Mouse (Mus musculus) myocyte (in vitro differentiated cells): Measurements from ENCODE around the gene Grb14.

Experiments used
- CEBPB ChIP-seq: IDR thresholded peaks from 2 replicates; pipeline ENCODE4 v1.6.1; 2011; ENCODE audit warnings: mild to moderate bottlenecking, moderate library complexity; ENCODE audit not compliant: poor library complexity, insufficient read depth, severe bottlenecking
- E2F4 ChIP-seq: IDR thresholded peaks from one replicate; pipeline ENCODE4 v1.6.1; 2011; ENCODE audit warnings: mild to moderate bottlenecking, control low read depth, moderate library complexity; ENCODE audit not compliant: insufficient read depth
- MAX ChIP-seq: IDR thresholded peaks from one replicate; pipeline ENCODE4 v1.6.1; 2011; ENCODE audit warnings: low read depth, mild to moderate bottlenecking, control low read depth
- MYOG ChIP-seq, 3 experiments: IDR thresholded peaks; one replicate each; pipeline ENCODE4 v1.6.1; 2011; ENCODE audit warnings: control low read depth in 2 of 3, low read depth in 2 of 3, mild to moderate bottlenecking in 2 of 3; ENCODE audit not compliant: insufficient read length in 2 of 3, control insufficient read depth in 1 of 3, insufficient read depth in 1 of 3
- POLR2A ChIP-seq: IDR thresholded peaks from one replicate; pipeline ENCODE4 v1.6.1; 2011; ENCODE audit warnings: low read depth, mild to moderate bottlenecking, control low read depth, moderate library complexity; ENCODE audit not compliant: insufficient read length
- TCF12 ChIP-seq: IDR thresholded peaks from one replicate; pipeline ENCODE4 v1.6.1; 2011; ENCODE audit warnings: mild to moderate bottlenecking, control low read depth; ENCODE audit not compliant: poor library complexity, insufficient read depth, severe bottlenecking
- USF1 ChIP-seq: IDR thresholded peaks from one replicate; pipeline ENCODE4 v1.6.1; 2011; ENCODE audit warnings: low read depth, mild to moderate bottlenecking, control low read depth, moderate library complexity

GRCm38 (mm10) chr2:64887098-64887757, 137.6 kb downstream of the Grb14 start:
- no peak for TF ChIP-seq TCF12
- no peak for TF ChIP-seq POLR2A
- no peak for TF ChIP-seq USF1
- no peak for TF ChIP-seq E2F4
- TF ChIP-seq MYOG (IDR thresholded peaks at IDR 0.05; ENCODE audit: control insufficient read depth in 1 of 3, insufficient read depth in 1 of 3, insufficient read length in 2 of 3, low read depth in 2 of 3) = no peak
- TF ChIP-seq MAX = no peak
- no peak for TF ChIP-seq CEBPB
